Mouse (Mus musculus) liver, embryonic 13.5 days (tissue): ENCODE results near the gene Gm5662. TPM values are rescaled to one million over a fixed set of nuclear protein-coding genes. Genes with fewer than 3 reads are reported as not detected.

ENCODE experiments used
- polyA plus RNA-seq: library from polyadenylated mRNA; unstranded; fragments of >200 nt; fragmentation: Nextera tagmentation; extraction: Ambion mirVana; gene quantifications from 2 replicates; pipeline ENCODE4 v1.2.1, GENCODE M21; 2015

Gene Gm5662
- polyA plus RNA-seq, 1 experiment from 2014 or later = not detected

Other genes starting within 250 kb of the Gm5662 start
- gene Gm2056, start 247.5 kb downstream of the Gm5662 start, polyA plus RNA-seq = not detected in 2 replicates
- not detected in 2 replicates for gene Gm16368, start 190.8 kb downstream of the Gm5662 start, polyA plus RNA-seq
- gene Gm10436, start 92.4 kb downstream of the Gm5662 start, polyA plus RNA-seq = not detected in 2 replicates
- not detected in 2 replicates for gene Gm8332, start 24.4 kb downstream of the Gm5662 start, polyA plus RNA-seq
- not detected in 2 replicates for gene Gm5039, start 49.5 kb upstream of the Gm5662 start, polyA plus RNA-seq
- gene Adck1, start 86.1 kb upstream of the Gm5662 start, polyA plus RNA-seq = 9.5 and 10.1 TPM in 2 replicates